Mouse (Mus musculus) lung, postnatal 25 days (tissue): ENCODE data around the gene Dock9.
"Not testable (repeated sequence)": the region's sequence is repeated elsewhere in the genome, so short reads cannot be mapped to it uniquely, and the experiment has no call there.

Source experiments
- DNase-seq: peaks from one replicate; pipeline ENCODE4 v3.0.0; 2022; ENCODE audit warnings: low spot score

Gene Dock9

GRCm38 (mm10) chr14:121737277-121737676 lies 60.4 kb downstream of the Dock9 start:
- DNase-seq = no peak

- DNase-seq = no peak
These were observed 62.0 kb downstream of the Dock9 start for GRCm38 (mm10) chr14:121735678-121736077.

GRCm38 (mm10) chr14:121734217-121734616 lies 63.4 kb downstream of the Dock9 start:
- no peak for DNase-seq

- no peak for DNase-seq
These were observed 63.9 kb downstream of the Dock9 start for GRCm38 (mm10) chr14:121733694-121734093.

- DNase-seq = no peak
These were observed 65.4 kb downstream of the Dock9 start for GRCm38 (mm10) chr14:121732196-121732595.

GRCm38 (mm10) chr14:121731688-121732168 lies 65.9 kb downstream of the Dock9 start:
- DNase-seq = peak; percentile 36

GRCm38 (mm10) chr14:121730966-121731365 lies 66.7 kb downstream of the Dock9 start:
- no peak for DNase-seq

GRCm38 (mm10) chr14:121727996-121728395 lies 69.6 kb downstream of the Dock9 start:
- no peak for DNase-seq

GRCm38 (mm10) chr14:121724501-121724900 lies 73.1 kb downstream of the Dock9 start:
- no peak for DNase-seq

- no peak for DNase-seq
These were observed 74.9 kb downstream of the Dock9 start for GRCm38 (mm10) chr14:121722774-121723173.

- DNase-seq = no peak
These were observed 76.2 kb downstream of the Dock9 start for GRCm38 (mm10) chr14:121721431-121721830.

- DNase-seq = peak; percentile 91
These were observed 77.7 kb downstream of the Dock9 start for GRCm38 (mm10) chr14:121719638-121720601.

- DNase-seq = not testable (repeated sequence)
These were observed 82.8 kb downstream of the Dock9 start for GRCm38 (mm10) chr14:121714799-121715198.

GRCm38 (mm10) chr14:121714268-121714667 lies 83.4 kb downstream of the Dock9 start:
- DNase-seq = no peak

GRCm38 (mm10) chr14:121713830-121714197 lies 83.8 kb downstream of the Dock9 start:
- no peak for DNase-seq

- no peak for DNase-seq
These were observed 84.3 kb downstream of the Dock9 start for GRCm38 (mm10) chr14:121713166-121713829.

- DNase-seq = no peak
These were observed 86.4 kb downstream of the Dock9 start for GRCm38 (mm10) chr14:121711089-121711826.

- no peak for DNase-seq
These were observed 87.5 kb downstream of the Dock9 start for GRCm38 (mm10) chr14:121710130-121710529.

- DNase-seq = no peak
These were observed 89.4 kb downstream of the Dock9 start for GRCm38 (mm10) chr14:121708244-121708643.

- DNase-seq = no peak
These were observed 91.1 kb downstream of the Dock9 start for GRCm38 (mm10) chr14:121706482-121706901.

- DNase-seq = no peak
These were observed 92.0 kb downstream of the Dock9 start for GRCm38 (mm10) chr14:121705644-121706043.

- DNase-seq = no peak
These were observed 95.1 kb downstream of the Dock9 start for GRCm38 (mm10) chr14:121702534-121702933.
